Mouse (Mus musculus): ENCODE measurements around the gene Cfdp1. TPM values are rescaled to one million over a fixed set of nuclear protein-coding genes. Genes with fewer than 3 reads are reported as not detected.

The Cfdp1 gene
- polyA plus RNA-seq, 1 experiment = 94.5 TPM

DNA sequence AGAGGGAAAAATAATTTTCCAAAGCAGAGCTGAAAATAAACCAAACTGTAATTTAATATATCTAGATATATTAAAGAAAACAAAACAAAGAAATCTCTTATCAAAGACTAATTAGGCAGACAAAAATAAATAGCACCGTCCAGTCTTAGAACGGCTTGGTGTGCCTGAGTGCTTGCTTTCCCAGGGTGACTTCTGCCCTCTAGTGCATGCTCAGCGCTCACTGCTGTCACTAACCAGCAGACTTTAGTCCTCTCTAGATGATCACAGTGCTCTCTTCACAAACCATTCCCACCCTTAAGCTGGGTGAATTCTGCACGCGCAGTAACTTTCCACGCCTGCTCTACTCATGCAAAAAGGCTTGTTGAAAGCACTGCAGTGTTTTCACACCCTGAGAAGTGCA lies 28.9 kb downstream of the Cfdp1 start:
- peak; percentile 44 to 48 for DNase-seq
- H3K27ac ChIP-seq (ENCODE audit: insufficient read depth, low read length) = no peak overlapping the region
- 54% methylated on average over 6 of the region's 6 CpGs for WGBS
- no peaks in the 10 kb centered on the region for H3K4me1 ChIP-seq (ENCODE audit: control insufficient read depth, insufficient read depth, low read length)
- TF ChIP-seq CTCF (IDR thresholded peaks at IDR 0.05; ENCODE audit: borderline replicate concordance, insufficient read depth, low read depth, low read length) (peak; percentile 81), POLR2A (IDR thresholded peaks at IDR 0.05; ENCODE audit: borderline replicate concordance, insufficient read depth, low read length) (no peak)
- H3K4me3 ChIP-seq (replicated peaks; ENCODE audit: insufficient read depth, low read depth, low read length) = no peak overlapping the region
- no peaks in the 10 kb centered on the region for H3K27me3 ChIP-seq (ENCODE audit: control insufficient read depth, insufficient read depth, low read length)

GRCm38 (mm10) chr8:111824334-111824733 lies 29.8 kb downstream of the Cfdp1 start:
- no peaks in the 10 kb centered on the region for H3K27me3 ChIP-seq (ENCODE audit: control insufficient read depth, insufficient read depth, low read length)
- H3K27ac ChIP-seq (ENCODE audit: insufficient read depth, low read length) = no peak overlapping the region
- WGBS = 96% methylated on average over 5 of the region's 5 CpGs
- no peaks in the 10 kb centered on the region for H3K4me1 ChIP-seq (ENCODE audit: control insufficient read depth, insufficient read depth, low read length)
- DNase-seq = no peak
- TF ChIP-seq POLR2A (IDR thresholded peaks at IDR 0.05; ENCODE audit: borderline replicate concordance, insufficient read depth, low read length) (no peak), CTCF (IDR thresholded peaks at IDR 0.05; ENCODE audit: borderline replicate concordance, insufficient read depth, low read depth, low read length) (no peak; the same call in 1 of the 2 replicates)
- no peak overlapping the region for H3K4me3 ChIP-seq (replicated peaks; ENCODE audit: insufficient read depth, low read depth, low read length)

DNA sequence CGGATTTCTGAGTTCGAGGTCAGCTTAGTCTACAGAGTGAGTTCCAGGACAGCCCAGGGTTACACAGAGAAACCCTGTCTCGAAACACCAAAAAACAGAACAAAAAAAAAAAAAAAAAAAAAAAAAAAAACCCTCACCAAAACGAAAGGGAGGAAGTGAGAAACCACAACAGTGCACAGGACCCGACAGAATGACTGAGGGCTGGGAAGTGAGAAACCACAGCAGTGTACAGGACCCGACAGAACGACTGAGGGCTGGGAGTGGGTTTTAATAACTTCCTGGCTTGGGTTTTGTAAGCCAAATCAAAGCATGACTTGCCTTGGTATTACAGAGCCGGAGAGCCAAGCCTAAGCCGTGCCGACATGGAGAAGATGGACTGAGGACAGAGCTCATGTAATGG lies 32.9 kb downstream of the Cfdp1 start:
- H3K27me3 ChIP-seq (ENCODE audit: control insufficient read depth, insufficient read depth, low read length) = no peaks in the 10 kb centered on the region
- TF ChIP-seq POLR2A (IDR thresholded peaks at IDR 0.05; ENCODE audit: borderline replicate concordance, insufficient read depth, low read length) = no peak
- TF ChIP-seq CTCF (IDR thresholded peaks at IDR 0.05; ENCODE audit: borderline replicate concordance, insufficient read depth, low read depth, low read length) = no peak
- 91% methylated on average over 10 of the region's 10 CpGs for WGBS
- H3K4me3 ChIP-seq (replicated peaks; ENCODE audit: insufficient read depth, low read depth, low read length) = no peak overlapping the region
- no peak overlapping the region for H3K27ac ChIP-seq (ENCODE audit: insufficient read depth, low read length)
- no peaks in the 10 kb centered on the region; the same call in 1 of the 2 replicates for H3K4me1 ChIP-seq (ENCODE audit: control insufficient read depth, insufficient read depth, low read length)
- no peak for DNase-seq

- Histone ChIP-seq H3K27me3 (ENCODE audit: control insufficient read depth, insufficient read depth, low read length) (no peaks in the 10 kb centered on the region), H3K4me1 (ENCODE audit: control insufficient read depth, insufficient read depth, low read length) (no peaks in the 10 kb centered on the region; the same call in 1 of the 2 replicates), H3K27ac (ENCODE audit: insufficient read depth, low read length) (no peak overlapping the region), H3K4me3 (replicated peaks; ENCODE audit: insufficient read depth, low read depth, low read length) (no peak overlapping the region)
- TF ChIP-seq CTCF (IDR thresholded peaks at IDR 0.05; ENCODE audit: borderline replicate concordance, insufficient read depth, low read depth, low read length) (no peak), POLR2A (IDR thresholded peaks at IDR 0.05; ENCODE audit: borderline replicate concordance, insufficient read depth, low read length) (no peak)
- DNase-seq = no peak
- 79% methylated on average over 4 of the region's 4 CpGs for WGBS
Observed at GRCm38 (mm10) chr8:111820691-111821090, 33.4 kb downstream of the Cfdp1 start.

DNA sequence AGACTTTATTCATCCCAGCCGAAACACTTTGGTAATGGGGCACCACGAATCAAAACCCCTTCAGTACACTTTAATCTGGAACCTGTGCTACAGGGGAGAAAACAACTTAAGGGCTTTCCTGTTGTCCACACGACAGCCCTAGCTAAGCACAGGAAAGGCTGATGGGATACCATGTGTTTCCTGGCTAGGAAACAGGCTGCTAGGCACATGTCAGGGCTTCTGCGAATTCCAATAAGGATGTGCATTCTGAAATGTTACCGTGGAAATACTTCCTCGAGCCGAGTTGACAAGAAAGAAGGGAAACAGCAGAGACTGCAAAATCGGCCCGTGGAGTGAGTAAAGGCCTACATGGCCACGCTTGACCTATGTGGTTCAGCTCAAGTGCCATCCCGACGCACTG lies 34.1 kb downstream of the Cfdp1 start:
- Histone ChIP-seq H3K4me3 (replicated peaks; ENCODE audit: insufficient read depth, low read depth, low read length) (no peak overlapping the region), H3K4me1 (ENCODE audit: control insufficient read depth, insufficient read depth, low read length) (no peaks in the 10 kb centered on the region; the same call in 1 of the 2 replicates), H3K27me3 (ENCODE audit: control insufficient read depth, insufficient read depth, low read length) (no peaks in the 10 kb centered on the region), H3K27ac (ENCODE audit: insufficient read depth, low read length) (no peak overlapping the region)
- DNase-seq = no peak
- 48% methylated on average over 12 of the region's 12 CpGs for WGBS
- no peak for TF ChIP-seq CTCF (IDR thresholded peaks at IDR 0.05; ENCODE audit: borderline replicate concordance, insufficient read depth, low read depth, low read length)
- TF ChIP-seq POLR2A (IDR thresholded peaks at IDR 0.05; ENCODE audit: borderline replicate concordance, insufficient read depth, low read length) = no peak

- Histone ChIP-seq H3K4me1 (ENCODE audit: control insufficient read depth, insufficient read depth, low read length) (no peaks in the 10 kb centered on the region; the same call in 1 of the 2 replicates), H3K4me3 (replicated peaks; ENCODE audit: insufficient read depth, low read depth, low read length) (no peak overlapping the region), H3K27ac (ENCODE audit: insufficient read depth, low read length) (no peak overlapping the region), H3K27me3 (ENCODE audit: control insufficient read depth, insufficient read depth, low read length) (no peaks in the 10 kb centered on the region)
- 52% methylated on average over 3 of the region's 3 CpGs for WGBS
- TF ChIP-seq POLR2A (IDR thresholded peaks at IDR 0.05; ENCODE audit: borderline replicate concordance, insufficient read depth, low read length) (no peak), CTCF (IDR thresholded peaks at IDR 0.05; ENCODE audit: borderline replicate concordance, insufficient read depth, low read depth, low read length) (no peak)
- DNase-seq = no peak
Observed at GRCm38 (mm10) chr8:111818556-111818955, 35.5 kb downstream of the Cfdp1 start.

GRCm38 (mm10) chr8:111815078-111815477 lies 39.0 kb downstream of the Cfdp1 start:
- no peak overlapping the region for H3K4me3 ChIP-seq (replicated peaks; ENCODE audit: insufficient read depth, low read depth, low read length)
- TF ChIP-seq CTCF (IDR thresholded peaks at IDR 0.05; ENCODE audit: borderline replicate concordance, insufficient read depth, low read depth, low read length) = no peak
- no peak for TF ChIP-seq POLR2A (IDR thresholded peaks at IDR 0.05; ENCODE audit: borderline replicate concordance, insufficient read depth, low read length)
- WGBS = 92% methylated on average over 4 of the region's 4 CpGs
- no peaks in the 10 kb centered on the region; the same call in 1 of the 2 replicates for H3K4me1 ChIP-seq (ENCODE audit: control insufficient read depth, insufficient read depth, low read length)
- H3K27ac ChIP-seq (ENCODE audit: insufficient read depth, low read length) = no peak overlapping the region
- no peaks in the 10 kb centered on the region for H3K27me3 ChIP-seq (ENCODE audit: control insufficient read depth, insufficient read depth, low read length)
- DNase-seq = no peak

DNA sequence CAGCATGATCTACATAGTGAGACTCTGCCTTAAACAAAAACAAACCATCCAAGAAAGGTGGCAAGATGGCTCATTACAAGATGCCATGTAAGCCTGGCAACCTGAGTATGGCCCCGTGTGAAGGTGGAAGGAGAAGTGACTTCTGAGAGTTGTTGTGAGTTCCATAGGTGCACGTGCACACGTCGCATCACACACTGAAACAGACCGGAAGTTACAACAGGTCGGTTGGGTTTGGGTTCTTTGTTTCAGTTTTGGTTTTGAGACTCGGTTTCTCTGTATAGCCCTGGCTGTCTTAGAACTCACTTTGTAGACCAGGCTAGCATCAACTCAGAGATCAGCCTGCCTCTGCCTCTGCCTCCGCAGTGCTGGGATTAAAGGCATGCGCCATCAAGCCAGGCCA lies 40.3 kb downstream of the Cfdp1 start:
- no peak overlapping the region for H3K27ac ChIP-seq (ENCODE audit: insufficient read depth, low read length)
- 96% methylated on average over 9 of the region's 9 CpGs for WGBS
- no peaks in the 10 kb centered on the region for H3K27me3 ChIP-seq (ENCODE audit: control insufficient read depth, insufficient read depth, low read length)
- no peak overlapping the region for H3K4me3 ChIP-seq (replicated peaks; ENCODE audit: insufficient read depth, low read depth, low read length)
- no peak for DNase-seq
- no peaks in the 10 kb centered on the region; the same call in 1 of the 2 replicates for H3K4me1 ChIP-seq (ENCODE audit: control insufficient read depth, insufficient read depth, low read length)
- TF ChIP-seq CTCF (IDR thresholded peaks at IDR 0.05; ENCODE audit: borderline replicate concordance, insufficient read depth, low read depth, low read length) (no peak), POLR2A (IDR thresholded peaks at IDR 0.05; ENCODE audit: borderline replicate concordance, insufficient read depth, low read length) (no peak)
